Mouse (Mus musculus) heart, adult 18-20 months (tissue): ENCODE measurements at regions not wholly inside any gene's neighbourhood (a gene's known extent, or its start where the extent isn't known, plus 50 kb on each side); places are given as distances from the start of the nearest gene placed in this dataset.
"Not testable (repeated sequence)": the region's sequence is repeated elsewhere in the genome, so short reads cannot be mapped to it uniquely, and the experiment has no call there.

Source experiments
- DNase-seq, 2 experiments: peaks; one replicate each; pipeline ENCODE4 v3.0.0; 2021 to 2022; ENCODE audit warnings: mixed read lengths in 1 of 2

DNA sequence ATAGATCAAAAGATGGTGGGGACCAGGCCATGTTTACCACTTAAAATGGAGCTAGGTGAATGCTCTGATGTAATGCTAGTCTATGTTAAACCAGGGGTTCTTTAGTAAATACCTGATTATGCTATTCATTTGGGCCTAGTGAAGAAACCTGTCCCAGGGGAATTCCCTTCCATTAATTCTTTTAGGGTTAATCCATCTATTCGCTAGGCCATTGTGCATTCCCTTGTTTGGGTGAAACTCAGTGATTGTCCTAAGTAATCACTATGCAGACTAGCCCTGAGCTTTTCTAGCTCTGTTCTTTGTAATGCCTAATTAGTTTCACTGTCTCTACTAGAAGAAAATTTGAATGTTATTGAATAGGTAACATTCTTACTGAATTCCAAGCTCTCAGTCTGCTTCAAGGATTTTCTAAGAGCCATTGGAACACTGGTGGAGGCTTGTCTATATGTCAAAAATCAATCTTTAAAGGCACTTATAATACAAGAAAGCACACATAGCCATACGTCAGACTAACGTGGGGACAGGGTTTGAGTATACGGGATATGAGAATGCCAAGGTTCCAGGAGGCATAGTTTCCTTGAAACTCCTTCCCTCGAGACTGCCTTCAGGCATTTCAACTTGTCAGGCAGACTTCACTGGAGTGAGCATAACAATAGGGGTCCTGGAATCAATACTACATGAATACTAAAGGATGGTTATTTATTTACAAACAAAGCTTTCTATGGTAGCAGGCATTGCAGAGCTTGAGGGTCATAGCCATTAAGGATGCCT, 266.9 kb upstream of the 4930578C19Rik start:
- DNase-seq: no peak

DNA sequence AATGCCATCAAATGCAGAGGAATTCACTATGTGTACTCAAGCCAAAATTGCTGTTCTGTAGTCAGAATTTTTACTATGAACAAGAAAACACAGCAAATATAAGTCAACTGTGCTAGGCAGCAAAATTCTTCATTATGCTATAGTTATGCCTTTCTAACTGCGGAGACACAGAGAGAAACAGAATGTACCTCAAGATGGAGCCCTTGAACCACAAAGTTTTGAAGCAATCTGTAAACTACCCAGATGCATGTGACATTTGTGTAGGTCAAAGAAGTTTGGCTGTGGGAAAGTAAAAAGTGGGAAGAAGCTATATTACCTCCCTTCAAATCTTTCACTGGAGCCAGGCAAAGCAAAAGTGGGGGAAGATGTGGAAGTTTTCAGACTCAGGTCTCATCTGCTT, 226.0 kb upstream of the 4930578C19Rik start:
- peak in 1 of 2 experiments; percentile 5 for DNase-seq

DNA sequence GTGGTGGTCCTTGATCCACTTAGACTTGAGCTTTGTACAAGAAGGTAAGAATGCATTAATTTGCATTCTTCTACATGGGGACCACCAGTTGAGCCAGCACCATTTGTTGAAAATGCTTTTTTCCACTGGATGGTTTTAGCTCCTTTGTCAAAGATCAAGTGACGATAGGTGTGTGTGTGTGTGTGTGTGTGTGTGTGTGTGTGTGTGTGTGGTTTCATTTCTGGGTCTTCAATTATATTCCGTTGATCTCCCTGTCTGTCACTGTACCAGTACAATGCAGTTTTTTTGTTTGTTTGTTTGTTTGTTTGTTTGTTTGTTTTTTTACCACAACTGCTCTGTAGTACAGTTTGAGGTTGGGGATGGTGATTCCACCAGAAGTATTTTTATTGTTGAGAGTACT, 206.1 kb upstream of the 4930578C19Rik start:
- not testable (repeated sequence) for DNase-seq

DNA sequence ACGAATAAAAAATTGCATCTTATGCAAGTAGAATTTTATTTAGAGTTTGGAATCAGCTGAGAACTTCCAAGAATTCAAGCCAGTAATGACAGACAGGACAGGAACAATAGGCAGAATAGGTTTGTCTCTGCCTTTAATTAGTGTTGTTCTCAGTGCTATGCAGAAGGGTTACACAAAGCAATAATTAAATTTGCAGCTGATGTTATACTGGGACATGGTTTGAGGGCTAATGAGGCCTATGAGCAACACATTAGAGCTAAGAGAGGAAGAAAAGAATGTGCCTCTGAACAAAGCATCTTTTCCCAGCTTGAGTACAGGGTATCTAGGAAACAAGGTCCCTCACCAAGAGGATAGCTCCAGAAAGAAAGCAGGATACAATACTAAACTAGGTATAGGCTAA, 201.9 kb upstream of the 4930578C19Rik start:
- no peak for DNase-seq

DNA sequence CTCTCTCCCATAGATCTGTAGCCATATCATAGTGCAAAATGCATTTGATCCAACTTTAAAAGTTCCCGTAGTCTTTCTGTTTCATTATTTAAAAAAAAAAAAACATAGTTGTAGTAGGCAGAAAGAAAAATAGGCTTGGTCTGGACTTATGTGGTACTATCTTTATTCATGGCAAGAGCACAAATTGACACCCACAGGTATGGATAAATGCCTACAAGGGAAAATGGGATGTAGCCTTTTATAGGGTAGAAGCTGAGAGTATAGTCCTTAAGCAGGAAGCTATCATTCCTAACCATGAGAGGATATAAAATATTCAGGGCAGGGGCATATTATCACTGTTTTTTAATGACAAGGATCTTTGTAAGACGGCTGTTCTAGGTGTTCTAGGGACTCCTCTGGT, 157.4 kb upstream of the 4930578C19Rik start:
- DNase-seq: no peak
